Mouse (Mus musculus) kidney, adult 18-20 months (tissue): ENCODE results near the gene Sept9.
A peak's percentile ranks its signal among the peaks of the same experiment; 100 is the strongest.

Source experiments
- DNase-seq: peaks from one replicate; pipeline ENCODE4 v3.0.0; 2021

Gene Sept9

DNA sequence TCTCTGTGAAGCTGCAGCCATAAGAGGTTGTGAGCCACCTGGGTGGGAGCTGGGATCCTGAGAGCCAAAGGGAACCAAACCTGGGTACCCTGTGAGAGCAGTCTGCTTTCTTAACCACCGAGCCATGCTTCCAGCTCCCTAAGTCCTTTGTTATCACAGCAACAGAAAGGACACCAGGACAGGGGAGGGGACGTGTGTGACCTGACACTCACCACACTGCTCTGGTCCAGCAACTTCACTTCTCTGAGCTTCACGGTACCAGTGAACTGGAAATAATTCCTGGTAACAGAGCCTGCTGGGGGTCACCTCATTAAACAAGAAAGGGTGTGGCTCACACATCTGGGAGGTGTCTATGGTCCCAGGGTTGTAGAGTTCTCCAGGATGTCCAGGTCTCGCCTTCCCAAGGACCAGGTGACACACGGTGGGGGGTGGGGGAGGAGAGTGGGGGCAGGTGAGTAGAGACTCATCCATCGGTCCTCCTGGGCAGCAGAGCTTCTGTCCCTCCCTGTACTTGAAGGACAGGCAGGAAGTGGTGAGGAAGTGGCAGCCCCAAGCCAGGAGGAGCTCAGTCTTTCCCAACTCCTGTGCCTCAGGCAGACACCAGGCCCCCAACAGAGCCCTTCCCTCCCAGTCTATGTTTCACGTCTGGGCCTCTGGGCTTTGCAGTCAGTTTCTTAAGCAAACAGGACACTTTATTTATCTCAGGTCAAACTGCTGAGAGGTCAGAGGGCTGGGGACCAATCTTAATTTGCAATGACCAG lies 191.5 kb downstream of the Sept9 start:
- no peak for DNase-seq

DNA sequence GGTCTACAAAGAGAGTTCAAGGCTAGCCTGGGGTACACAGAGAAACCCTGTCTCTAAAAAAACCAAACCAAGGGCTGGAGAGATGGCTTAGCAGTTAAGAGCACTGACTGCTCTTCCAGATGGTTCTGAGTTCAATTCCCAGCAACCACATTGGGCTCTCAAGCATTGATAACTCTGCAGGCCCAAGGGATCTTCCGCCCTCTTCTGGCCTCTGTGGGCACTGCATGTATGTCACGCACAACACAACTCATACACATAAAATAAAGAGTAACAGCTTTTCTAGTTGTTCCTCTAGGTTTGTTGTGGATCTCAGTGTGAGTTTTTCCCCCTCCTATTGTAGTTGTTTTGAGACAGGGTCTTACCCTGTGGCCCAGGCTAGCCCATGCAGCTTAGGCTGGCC lies 192.8 kb downstream of the Sept9 start:
- DNase-seq = no peak

DNA sequence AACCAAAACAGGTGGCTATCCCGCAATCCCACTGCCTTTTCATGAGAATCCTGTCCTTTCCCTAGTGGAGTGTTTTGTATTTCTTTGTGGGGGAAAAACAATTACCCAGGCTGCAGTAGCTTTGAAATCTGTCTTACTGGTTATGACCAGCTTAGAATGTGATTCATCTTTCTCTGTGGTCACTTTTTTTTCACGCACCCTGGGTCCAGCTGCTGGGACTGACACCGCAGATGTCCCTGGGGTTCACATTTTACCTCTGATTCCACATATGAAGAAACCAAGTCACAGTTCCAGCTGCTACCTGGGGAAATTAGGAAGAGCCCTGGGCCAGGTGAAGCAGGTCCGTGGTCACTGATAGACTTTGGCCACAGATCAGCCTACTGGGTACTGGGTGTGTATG lies 194.3 kb downstream of the Sept9 start:
- DNase-seq = no peak

DNA sequence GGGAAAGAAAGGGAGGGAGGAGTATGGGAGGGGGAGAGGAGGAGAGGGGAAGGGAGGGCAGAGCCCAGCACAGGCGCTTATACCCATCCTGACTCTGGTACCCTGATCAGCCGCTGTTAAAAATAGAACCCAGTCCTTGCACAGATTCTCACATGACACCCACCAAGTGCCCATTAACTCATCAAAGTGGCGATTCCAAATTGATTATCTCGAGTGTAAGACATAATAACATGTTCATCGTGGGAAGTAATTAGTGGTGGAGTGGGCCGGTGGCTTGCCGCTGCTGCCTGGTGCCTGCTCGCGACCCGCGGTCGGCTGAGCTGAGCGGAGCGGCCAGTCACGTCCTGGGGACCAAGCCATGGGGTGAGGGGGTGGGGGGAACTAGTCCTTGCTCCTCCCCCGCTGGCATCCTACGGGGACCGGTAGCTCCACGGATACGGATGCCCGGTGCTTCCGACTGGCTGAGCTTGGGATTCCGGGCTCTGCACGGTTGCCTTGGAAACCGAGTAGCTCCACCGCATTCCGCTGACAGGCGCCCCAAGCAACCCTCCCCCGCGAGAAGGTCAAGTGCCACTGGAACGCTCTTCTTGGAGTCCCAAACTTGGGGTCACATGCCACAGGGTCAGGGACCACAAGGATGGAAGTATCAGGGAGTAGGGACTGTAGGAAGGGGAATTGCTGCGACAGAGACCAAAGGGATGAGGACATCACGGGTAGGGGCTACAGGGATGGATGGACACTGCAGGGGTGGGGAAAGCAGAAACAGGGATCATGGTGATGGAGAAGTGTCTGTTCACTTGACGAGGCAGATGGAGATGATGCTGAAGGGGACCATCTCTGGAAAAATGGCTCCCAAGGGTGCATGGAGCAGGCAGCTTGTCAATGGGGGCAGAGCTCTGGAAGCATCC lies 195.0 kb downstream of the Sept9 start:
- no peak for DNase-seq

DNA sequence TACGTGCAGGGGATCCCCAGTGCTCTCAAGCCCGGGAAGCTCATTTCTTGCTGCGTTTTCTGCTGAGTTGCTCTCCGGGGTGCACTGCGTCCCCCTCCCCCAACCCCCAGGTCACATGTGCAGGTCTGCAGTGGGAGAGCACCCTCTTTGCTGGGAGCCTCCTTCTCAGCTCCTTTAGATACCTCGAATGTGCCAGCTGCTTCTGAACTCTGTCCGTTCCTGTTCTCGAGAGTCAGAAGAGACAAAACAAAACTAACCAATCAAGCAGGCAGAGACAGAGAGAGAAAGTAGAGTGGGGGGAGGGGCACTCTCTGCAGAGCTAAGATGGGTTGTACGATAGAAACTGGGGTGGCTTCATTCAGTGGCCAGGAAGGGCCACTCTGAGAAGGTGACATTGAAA lies 195.8 kb downstream of the Sept9 start:
- no peak for DNase-seq

DNA sequence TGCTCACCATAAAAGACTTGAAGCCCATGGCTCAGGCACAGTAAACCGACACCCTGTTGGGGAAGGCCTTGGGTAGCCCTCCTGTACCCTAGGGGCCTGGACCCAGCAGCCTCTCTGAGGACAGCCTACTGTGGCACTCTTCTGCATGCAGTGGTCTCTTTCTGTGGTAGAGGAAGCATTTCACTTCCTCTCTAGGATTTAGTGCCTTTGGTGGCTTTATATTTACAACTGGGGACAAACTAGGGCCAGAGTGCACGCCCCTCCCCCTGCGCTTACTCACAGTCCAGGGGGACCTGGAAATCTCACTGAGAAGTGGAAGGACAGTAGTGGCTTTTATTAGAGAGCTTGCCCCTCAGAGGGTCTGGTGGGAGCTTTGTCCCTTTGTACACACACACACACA lies 197.5 kb downstream of the Sept9 start:
- no peak for DNase-seq

DNA sequence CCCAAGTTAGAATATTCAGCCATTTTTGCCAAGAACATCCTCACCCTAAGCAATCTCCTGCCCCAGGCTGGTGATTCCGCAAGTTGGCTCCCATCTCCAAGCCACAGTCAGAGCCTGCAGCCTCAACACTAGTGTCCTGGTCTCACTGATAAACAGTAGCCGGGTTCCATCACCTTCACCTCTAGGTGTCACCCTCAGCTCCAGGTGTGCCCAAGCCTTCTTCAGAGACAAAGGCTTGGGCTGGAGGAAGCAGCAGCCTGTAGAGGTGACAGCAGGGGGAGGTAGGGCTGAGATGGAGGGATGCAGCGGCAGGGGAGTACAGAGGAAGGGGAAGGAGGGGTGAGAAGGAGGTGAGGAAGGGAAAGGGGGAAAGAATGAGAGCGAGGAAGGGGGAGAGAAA lies 198.3 kb downstream of the Sept9 start:
- peak; percentile 33 for DNase-seq

DNA sequence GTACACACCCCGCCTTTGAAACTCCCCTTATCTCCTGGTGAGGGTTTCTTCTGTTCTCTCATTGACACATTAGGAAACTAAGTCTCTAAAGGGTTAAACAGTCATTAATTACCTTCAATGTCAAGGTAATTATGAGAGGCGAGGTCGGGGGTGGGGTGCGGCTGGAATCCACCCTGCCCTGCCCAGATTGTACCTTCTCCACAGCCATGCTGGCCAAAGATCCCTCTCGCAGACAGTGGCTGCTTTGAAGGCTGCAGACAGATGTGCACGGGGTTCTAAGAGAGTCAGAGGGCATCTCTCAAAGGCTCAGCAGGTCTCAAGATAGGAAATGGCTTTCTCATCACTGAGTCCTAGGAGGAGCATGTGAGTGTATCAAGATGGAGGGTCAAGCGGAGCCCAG lies 198.7 kb downstream of the Sept9 start:
- no peak for DNase-seq

DNA sequence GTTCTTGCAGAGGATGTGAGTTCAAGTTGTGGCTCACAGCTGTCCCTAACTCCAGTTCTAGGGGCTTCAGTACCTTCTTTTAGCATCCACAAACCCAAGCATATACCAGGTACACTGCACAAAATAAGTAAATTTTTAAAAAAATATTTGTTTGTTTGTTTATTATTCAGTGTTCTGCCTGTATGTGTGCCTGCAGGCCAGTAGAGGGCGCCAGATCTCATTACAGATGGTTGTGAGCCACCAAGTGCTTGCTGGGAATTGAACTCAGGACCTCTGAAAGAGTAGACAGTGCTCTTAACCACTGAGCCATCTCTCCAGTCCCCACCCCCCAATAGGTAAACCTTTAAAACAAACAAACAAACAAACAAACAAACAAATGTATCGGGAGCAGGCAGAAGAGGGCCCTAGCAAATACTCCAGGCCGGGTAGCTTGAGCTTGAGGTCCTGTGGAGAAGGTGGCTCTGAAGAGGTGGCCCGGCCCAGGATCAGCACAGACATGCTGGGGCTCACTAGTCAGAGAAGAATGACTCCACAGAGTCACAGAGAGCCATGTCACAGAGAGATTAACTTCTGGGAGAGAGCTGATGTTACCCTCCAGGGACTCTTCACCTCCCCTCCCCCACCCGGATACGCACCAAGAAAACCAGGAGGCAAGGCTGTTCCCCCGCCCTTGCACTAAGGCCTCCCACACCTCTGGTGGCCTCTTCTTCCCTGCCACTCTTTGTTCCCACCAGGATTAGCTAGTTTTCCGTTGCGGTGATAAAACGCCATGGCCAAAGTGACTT lies 202.3 kb downstream of the Sept9 start:
- no peak for DNase-seq

DNA sequence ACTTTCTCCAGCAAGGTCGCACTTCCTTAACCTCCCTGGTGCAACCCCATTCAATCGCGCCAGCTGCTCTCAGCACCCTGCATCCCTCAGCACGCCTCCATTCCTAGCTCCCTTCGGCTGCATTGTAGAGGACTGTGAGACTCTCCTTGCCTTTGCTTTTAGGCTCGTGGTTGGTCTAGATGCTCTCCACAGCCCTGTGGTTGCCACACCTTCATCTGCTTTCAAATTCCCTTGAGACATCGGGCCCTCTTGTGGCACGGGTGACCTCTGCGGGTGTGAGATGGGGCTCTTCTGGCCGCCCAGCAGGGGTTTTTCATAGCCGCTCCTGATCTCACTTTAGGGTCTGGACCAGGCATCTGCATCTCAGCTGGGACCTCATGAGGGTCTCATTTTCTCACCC lies 203.1 kb downstream of the Sept9 start:
- DNase-seq = no peak

DNA sequence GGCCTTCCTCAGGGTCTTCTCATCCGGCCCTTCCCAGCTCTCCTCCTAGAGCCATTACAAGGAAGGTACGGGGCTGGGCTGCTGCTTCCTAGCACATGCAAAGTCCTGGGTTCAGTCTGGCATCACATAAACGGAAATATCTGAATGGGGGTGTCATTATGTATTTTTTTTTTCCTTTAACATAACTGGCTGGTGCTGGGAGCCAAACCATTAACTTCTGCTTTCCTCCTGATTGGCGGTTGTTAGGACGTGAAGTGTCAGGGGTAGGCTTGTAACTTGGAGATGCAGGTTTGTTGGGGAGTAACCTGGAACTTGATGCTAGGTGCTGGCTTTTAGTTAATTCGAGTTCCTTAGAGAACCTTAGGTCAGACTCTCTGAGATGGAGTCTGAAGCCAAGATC lies 203.6 kb downstream of the Sept9 start:
- DNase-seq = no peak

DNA sequence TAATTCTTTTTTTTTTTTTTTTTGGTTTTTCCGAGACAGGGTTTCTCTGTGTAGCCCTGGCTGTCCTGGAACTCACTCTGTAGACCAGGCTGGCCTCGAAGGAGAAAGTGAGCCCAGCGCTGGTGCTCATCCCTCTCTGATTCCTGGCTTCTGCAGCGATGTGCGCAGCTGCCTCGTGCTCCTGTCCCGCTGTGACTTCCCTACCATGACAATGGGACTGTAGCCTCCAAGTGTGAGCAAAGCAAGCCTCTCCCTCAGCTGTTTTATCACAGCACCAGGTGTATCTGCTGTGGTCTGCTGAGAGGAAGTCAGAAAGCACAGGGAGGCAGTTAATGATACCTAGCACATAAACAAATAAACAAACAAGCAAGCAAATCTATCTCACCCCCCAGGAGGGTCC lies 204.3 kb downstream of the Sept9 start:
- no peak for DNase-seq

DNA sequence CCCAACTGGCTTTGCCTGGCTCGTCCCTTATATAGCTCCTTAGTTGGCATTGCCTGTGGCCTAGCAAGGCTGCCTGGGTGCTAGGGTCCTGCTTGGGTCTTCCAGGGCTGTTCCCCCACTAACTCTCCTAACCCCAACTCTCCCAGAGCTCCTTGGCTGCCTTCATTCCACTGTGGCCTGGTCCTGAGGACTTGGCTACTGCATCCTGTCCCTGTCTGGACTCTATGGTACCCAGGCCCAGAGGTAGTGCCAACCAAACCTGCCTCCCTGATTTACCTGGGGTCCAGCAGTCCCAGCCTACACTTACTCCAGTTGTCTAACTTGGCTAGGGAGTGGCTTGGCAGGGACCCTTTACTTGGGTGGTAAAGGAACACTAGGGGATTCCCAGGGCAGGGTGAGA lies 207.2 kb downstream of the Sept9 start:
- DNase-seq = no peak

DNA sequence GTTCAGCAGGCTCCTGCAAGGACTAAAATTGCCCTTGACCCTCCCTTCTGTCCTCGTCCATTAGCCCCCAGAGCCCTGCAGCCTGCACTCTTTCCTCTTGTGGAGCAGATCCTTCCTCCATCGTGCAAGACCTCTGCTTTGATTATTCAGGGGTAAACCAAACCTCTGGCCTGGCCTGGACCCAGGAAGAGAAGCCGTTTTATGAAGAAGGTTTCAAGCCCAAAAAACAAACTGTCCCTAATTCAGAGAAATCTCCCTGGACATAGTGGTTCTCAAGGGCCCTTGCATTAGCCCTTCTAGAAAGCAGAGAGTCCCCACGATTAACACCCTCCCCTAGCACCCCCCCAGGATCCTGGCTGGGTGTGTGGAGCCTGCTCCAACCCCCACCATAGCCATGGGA lies 207.7 kb downstream of the Sept9 start:
- DNase-seq = no peak

DNA sequence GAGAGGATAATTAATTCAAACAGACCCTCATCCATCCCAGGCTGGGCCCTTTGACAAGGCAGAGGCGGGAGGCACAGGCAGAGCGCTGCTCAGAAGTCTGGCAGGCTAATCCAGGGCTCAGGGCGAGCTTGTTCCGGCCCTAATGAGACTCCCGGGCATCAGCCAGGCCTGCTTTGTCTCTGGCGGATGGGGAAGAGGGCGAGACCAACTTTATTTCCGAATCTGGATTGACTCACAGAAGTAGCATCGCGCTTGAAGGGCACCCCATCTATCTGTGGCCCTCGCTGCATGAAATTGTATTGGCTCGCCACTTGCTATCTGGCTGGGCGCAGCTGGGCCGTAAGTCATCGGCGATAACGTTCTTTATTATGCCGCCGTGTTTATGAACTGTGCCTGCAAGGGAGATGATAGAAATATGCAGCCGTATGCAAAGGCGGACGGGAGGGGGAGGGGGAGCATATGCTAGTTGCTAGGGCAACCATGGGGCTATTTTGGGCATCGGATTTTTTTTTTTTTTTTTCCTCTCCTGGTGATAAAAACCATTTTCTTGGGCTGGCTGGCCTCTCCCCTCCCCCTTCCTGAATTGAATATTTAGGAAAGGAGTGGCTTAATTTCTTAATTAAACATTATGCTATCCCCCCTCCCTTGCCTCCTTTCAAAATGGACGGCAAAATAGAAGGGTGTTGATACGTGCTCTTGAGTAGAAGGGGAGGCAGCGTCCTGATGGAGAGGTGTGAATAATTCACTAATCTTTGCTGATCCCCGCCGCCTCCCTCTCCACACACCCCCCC lies 208.4 kb downstream of the Sept9 start:
- DNase-seq = peak; percentile 36

DNA sequence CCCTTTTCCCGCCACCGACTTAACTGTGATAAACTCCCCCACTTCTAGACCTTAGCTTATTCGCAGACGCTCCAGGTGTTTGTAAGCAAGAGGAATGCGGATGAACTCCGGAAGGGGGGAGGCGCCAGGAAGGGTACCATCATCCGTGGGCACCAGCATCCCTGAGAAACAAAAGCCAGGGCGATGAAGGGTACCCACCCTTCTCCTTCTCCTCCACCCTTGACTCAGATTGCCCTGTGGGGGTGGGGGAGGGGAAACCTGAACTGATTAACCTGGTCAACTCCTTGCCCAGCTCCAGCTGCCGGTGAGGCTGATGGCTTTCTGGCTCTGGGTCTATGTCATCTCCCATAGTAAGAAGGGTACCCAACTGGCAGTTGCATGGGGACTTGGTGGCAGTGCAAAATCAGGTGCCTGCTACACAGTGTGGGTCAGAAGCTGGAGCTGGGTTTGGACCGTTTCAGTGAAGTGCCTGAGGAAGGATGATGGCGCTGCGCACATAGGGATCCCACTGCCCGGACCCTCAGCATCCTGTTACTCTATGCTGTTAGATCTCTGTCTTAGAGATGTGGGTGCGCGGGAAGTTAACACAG lies 209.1 kb downstream of the Sept9 start:
- no peak for DNase-seq

DNA sequence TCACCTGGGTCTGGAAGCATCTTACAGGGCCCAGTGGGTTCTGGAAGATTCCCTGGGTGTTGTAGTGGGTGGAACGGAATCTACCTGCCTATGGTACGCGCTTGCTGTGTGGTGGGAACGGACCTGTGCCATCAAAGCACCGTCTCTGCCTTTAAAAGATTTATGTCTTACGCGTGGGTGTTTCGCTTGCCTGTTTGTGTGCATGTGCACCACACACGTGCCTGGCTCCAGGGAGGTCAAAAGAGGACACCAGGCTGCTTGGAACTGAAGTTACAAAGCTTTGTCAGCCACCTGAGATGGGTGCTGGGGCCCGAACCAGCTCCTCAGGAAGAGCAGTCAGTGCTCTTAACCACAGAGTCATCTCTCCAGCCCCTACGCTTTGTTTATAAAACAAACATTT lies 209.9 kb downstream of the Sept9 start:
- no peak for DNase-seq

DNA sequence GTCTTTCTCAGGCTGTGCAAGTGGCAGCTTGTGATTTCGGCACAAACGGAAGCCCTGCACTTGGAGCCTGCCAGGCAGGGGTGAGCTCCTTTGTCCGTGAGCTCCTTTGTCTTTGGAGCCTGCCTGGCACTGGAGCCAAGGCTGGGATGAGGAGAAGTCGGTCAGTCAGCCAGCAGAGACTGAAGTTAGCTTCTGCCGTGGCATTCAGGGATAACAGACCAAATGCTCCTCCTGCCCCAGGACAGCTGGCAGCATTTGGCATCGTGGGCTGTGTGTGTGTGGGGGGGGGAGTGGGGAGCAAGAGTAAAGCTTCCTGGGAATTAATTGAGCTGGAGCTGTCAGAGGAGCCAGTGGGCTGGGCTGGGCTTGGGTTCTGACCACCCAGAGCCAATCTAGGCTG lies 210.6 kb downstream of the Sept9 start:
- DNase-seq = no peak

DNA sequence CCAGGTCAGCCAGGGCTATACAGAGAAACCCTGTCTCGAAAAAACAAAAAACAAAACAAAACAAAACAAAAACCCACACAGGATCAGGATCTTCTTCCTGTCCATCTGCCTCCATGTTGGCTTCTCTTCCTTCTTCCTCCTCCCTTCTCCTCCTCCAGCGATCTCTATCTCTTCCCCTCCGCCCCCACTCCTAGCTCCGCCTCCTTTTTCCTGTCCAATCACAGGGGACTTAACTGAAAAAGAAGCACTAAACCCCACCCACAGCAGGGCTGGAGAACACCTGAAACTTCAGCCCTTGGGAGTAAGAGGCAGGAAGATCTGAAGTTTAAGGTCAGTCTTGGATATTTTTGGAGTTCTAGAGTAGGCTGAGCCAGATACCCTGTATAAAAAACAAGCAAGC lies 212.2 kb downstream of the Sept9 start:
- DNase-seq = no peak
